ENCODE assay signal across 10 mouse cellular contexts in the genomic region with DNA sequence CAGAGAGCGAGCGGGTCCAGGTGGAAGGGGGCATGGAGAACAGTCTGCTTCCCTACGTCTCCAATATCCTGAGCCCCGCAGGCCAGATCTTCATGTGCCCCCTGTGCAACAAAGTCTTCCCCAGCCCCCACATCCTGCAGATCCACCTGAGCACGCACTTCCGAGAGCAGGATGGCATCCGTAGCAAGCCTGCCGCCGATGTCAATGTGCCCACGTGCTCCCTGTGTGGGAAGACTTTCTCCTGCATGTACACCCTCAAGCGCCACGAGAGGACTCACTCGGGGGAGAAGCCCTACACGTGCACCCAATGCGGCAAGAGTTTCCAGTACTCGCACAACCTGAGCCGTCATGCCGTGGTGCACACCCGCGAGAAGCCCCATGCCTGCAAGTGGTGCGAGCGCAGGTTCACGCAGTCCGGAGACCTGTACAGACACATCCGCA. TPM values are rescaled to one million over a fixed set of nuclear protein-coding genes. Genes with fewer than 3 reads are reported as not detected.
DNase-seq lines count a peak whose midpoint lies in the region; ATAC-seq lines count a peak whose summit lies in the region.
"Had no signal": no experiment of that assay in that cellular context is flagged by ENCODE, and none has a peak within 500 bp of the region (broad histone marks: within the 10 kb centered on the region; RNA-seq: fewer than 3 reads in every experiment).

No protein-coding gene starts in this region.

- H3K36me3 ChIP-seq in embryonic facial prominence, embryonic 12.5 days, result peaks cover 16% of the 10 kb centered on the region

- intact Hi-C loops in left cerebral cortex, postnatal 4 days (cut with DNase I), result no loop called here
- intact Hi-C loops in gastrocnemius, postnatal 36 days (cut with DNase I), result no loop called here

- no peak overlapping the region for H3K27ac ChIP-seq in embryonic facial prominence, embryonic 12.5 days
- H3K27ac ChIP-seq: liver, embryonic 14.5 days; stomach, embryonic 15.5 days had no signal

- peak; percentile 71 for DNase-seq in right cerebral cortex, adult 18-20 months
- DNase-seq in right cerebral cortex, postnatal 4 days, result no peak
- peak; percentile 32 for DNase-seq in left cerebral cortex, postnatal 4 days
- no peak for DNase-seq in retina, postnatal 1 day
- DNase-seq in thymus, postnatal 36 days, result no peak
- no peak for DNase-seq in gastrocnemius, postnatal 36 days

- no peak overlapping the region for H3K9ac ChIP-seq in embryonic facial prominence, embryonic 12.5 days
- H3K9ac ChIP-seq: liver, embryonic 14.5 days; stomach, embryonic 15.5 days had no signal

- WGBS in embryonic facial prominence, embryonic 12.5 days, result 83% methylated on average over 25 of the region's 25 CpGs

- no peak for ATAC-seq in embryonic facial prominence, embryonic 12.5 days (ENCODE audit: insufficient number of reproducible peaks, insufficient read depth, low FRiP score, low TSS enrichment)
- ATAC-seq in megakaryocyte-erythroid progenitor cell, adult 5-6 weeks (replicated peaks; ENCODE audit: low FRiP score, low TSS enrichment, poor library complexity, severe bottlenecking), result no peak

- peak overlapping the region; percentile 35 for H3K4me2 ChIP-seq in embryonic facial prominence, embryonic 12.5 days (replicated peaks)
- H3K4me2 ChIP-seq: stomach, embryonic 15.5 days had no signal

- H3K4me1 ChIP-seq in embryonic facial prominence, embryonic 12.5 days, result peaks cover 36% of the 10 kb centered on the region

- H3K27me3 ChIP-seq in embryonic facial prominence, embryonic 12.5 days, result no peaks in the 10 kb centered on the region
- H3K27me3 ChIP-seq: stomach, embryonic 15.5 days had no signal

- no peaks in the 10 kb centered on the region for H3K9me3 ChIP-seq in embryonic facial prominence, embryonic 12.5 days
- H3K9me3 ChIP-seq: stomach, embryonic 15.5 days had no signal

- H3K4me3 ChIP-seq in embryonic facial prominence, embryonic 12.5 days, result peak overlapping the region; percentile 17; the same call in 1 of the 2 replicates
- H3K4me3 ChIP-seq: stomach, embryonic 15.5 days had no signal

RNA-seq across cellular contexts. Expression of a gene that starts 6.0 kb away (rescaled TPM):
- 3.5 and 3.6 TPM in 2 replicates for polyA plus RNA-seq in embryonic facial prominence, embryonic 12.5 days (2016; fragmentation: Nextera tagmentation; extraction: Ambion mirVana)
- total RNA-seq in left cerebral cortex, postnatal 4 days (2021), result 100 to 1,000 TPM; 740 to 795 TPM
- total RNA-seq in megakaryocyte-erythroid progenitor cell, adult 5-6 weeks (2014; fragmentation: Nextera tagmentation), result 9.3 and 20.8 TPM in 2 replicates
- 21.3 and 26.5 TPM in 2 replicates for total RNA-seq in megakaryocyte-erythroid progenitor cell, adult 5-6 weeks (2017)
- total RNA-seq in gastrocnemius, postnatal 36 days (2021), result 10 to 100 TPM; 89.0 to 92.0 TPM

Comparison
In these comparisons a context has a peak if more than half of its experiments do, and no peak if none do; other contexts are left out.
1. DNase-seq: peak in right cerebral cortex, adult 18-20 months (single experiment) and left cerebral cortex, postnatal 4 days (single experiment); none in right cerebral cortex, postnatal 4 days (single experiment), retina, postnatal 1 day (single experiment), thymus, postnatal 36 days (0 of 2) and gastrocnemius, postnatal 36 days (0 of 2).
2. RNA of a gene that starts 6.0 kb away (total RNA-seq): 740 to 795 TPM in left cerebral cortex, postnatal 4 days; 89.0 to 92.0 TPM in gastrocnemius, postnatal 36 days and 9.3 to 26.5 TPM in megakaryocyte-erythroid progenitor cell, adult 5-6 weeks; every median in the first group is over 4 times any median in the second.